Mouse (Mus musculus): Measurements from ENCODE around the gene Cdca4. TPM values are rescaled to one million over a fixed set of nuclear protein-coding genes. Genes with fewer than 3 reads are reported as not detected.

Cdca4 gene
- 124 and 126 TPM in 2 replicates for polyA plus RNA-seq (2012; rRNA removed)

GRCm38 (mm10) chr12:112829244-112829864 is at the start of gene Cdca4:
TSS of gene Cdca4 (minus strand) at chr12:112829423.
- peaks cover 5% of the 10 kb centered on the region; the same call in 1 of the 2 replicates for H3K36me3 ChIP-seq (ENCODE audit: control insufficient read depth, insufficient read depth, low read length)
- H3K27ac ChIP-seq (ENCODE audit: control insufficient read depth, insufficient read depth, low read length), result peak within 1 kb of the TSS; percentile 55
- H3K27me3 ChIP-seq (ENCODE audit: control insufficient read depth, insufficient read depth, low read length), result no peaks in the 10 kb centered on the region
- TF ChIP-seq POLR2A (IDR thresholded peaks at IDR 0.05; ENCODE audit: control insufficient read depth, extremely low read depth, insufficient read depth, low read length, poor library complexity), result peak; percentile 88
- peak; percentile 36; the same call in 1 of the 2 replicates for TF ChIP-seq CTCF (IDR thresholded peaks at IDR 0.05; ENCODE audit: borderline replicate concordance, control insufficient read depth, extremely low read depth, insufficient read depth, low read length, poor library complexity)
- WGBS, result under 1% methylated on average over 71 of the region's 72 CpGs
- DNase-seq, result peak; percentile 98
- peaks cover 21% of the 10 kb centered on the region for H3K4me1 ChIP-seq (replicated peaks; ENCODE audit: control insufficient read depth, insufficient read depth, low read length)
- H3K4me3 ChIP-seq (ENCODE audit: control insufficient read depth, insufficient read depth, low read length), result peak within 1 kb of the TSS; percentile 65

- Histone ChIP-seq H3K27me3 (ENCODE audit: control insufficient read depth, insufficient read depth, low read length) (peaks cover 12% of the 10 kb centered on the region; the same call in 1 of the 2 replicates), H3K4me3 (ENCODE audit: control insufficient read depth, insufficient read depth, low read length) (peak overlapping the region; percentile 9), H3K36me3 (ENCODE audit: control insufficient read depth, insufficient read depth, low read length) (no peaks in the 10 kb centered on the region), H3K27ac (ENCODE audit: control insufficient read depth, insufficient read depth, low read length) (no peak overlapping the region), H3K4me1 (replicated peaks; ENCODE audit: control insufficient read depth, insufficient read depth, low read length) (peaks cover 55% of the 10 kb centered on the region)
- TF ChIP-seq CTCF (IDR thresholded peaks at IDR 0.05; ENCODE audit: borderline replicate concordance, control insufficient read depth, extremely low read depth, insufficient read depth, low read length, poor library complexity), result no peak
- 3% methylated on average over 37 of the region's 37 CpGs for WGBS
- DNase-seq, result peak; percentile 42
These were observed 48.4 kb upstream of the Cdca4 start for GRCm38 (mm10) chr12:112877607-112878020.

GRCm38 (mm10) chr12:112877073-112877576 is 47.9 kb upstream of the Cdca4 start:
- DNase-seq, result no peak
- H3K27me3 ChIP-seq (ENCODE audit: control insufficient read depth, insufficient read depth, low read length), result peaks cover 12% of the 10 kb centered on the region; the same call in 1 of the 2 replicates
- H3K4me1 ChIP-seq (replicated peaks; ENCODE audit: control insufficient read depth, insufficient read depth, low read length), result peaks cover 55% of the 10 kb centered on the region
- H3K4me3 ChIP-seq (ENCODE audit: control insufficient read depth, insufficient read depth, low read length), result peak overlapping the region; percentile 9; the same call in 1 of the 2 replicates
- H3K27ac ChIP-seq (ENCODE audit: control insufficient read depth, insufficient read depth, low read length), result no peak overlapping the region
- 6% methylated on average over 17 of the region's 17 CpGs for WGBS
- TF ChIP-seq CTCF (IDR thresholded peaks at IDR 0.05; ENCODE audit: borderline replicate concordance, control insufficient read depth, extremely low read depth, insufficient read depth, low read length, poor library complexity) (no peak), POLR2A (IDR thresholded peaks at IDR 0.05; ENCODE audit: control insufficient read depth, extremely low read depth, insufficient read depth, low read length, poor library complexity) (no peak)
- H3K36me3 ChIP-seq (ENCODE audit: control insufficient read depth, insufficient read depth, low read length), result no peaks in the 10 kb centered on the region

GRCm38 (mm10) chr12:112876332-112877072 is 47.3 kb upstream of the Cdca4 start:
- Histone ChIP-seq H3K4me1 (replicated peaks; ENCODE audit: control insufficient read depth, insufficient read depth, low read length) (peaks cover 58% of the 10 kb centered on the region), H3K36me3 (ENCODE audit: control insufficient read depth, insufficient read depth, low read length) (no peaks in the 10 kb centered on the region), H3K4me3 (ENCODE audit: control insufficient read depth, insufficient read depth, low read length) (peak overlapping the region; percentile 6; the same call in 1 of the 2 replicates), H3K27ac (ENCODE audit: control insufficient read depth, insufficient read depth, low read length) (no peak overlapping the region), H3K27me3 (ENCODE audit: control insufficient read depth, insufficient read depth, low read length) (peaks cover 12% of the 10 kb centered on the region; the same call in 1 of the 2 replicates)
- TF ChIP-seq POLR2A (IDR thresholded peaks at IDR 0.05; ENCODE audit: control insufficient read depth, extremely low read depth, insufficient read depth, low read length, poor library complexity), result no peak
- TF ChIP-seq CTCF (IDR thresholded peaks at IDR 0.05; ENCODE audit: borderline replicate concordance, control insufficient read depth, extremely low read depth, insufficient read depth, low read length, poor library complexity), result no peak
- DNase-seq, result peak; percentile 55
- 7% methylated on average over 28 of the region's 28 CpGs for WGBS

GRCm38 (mm10) chr12:112875225-112876013 is 46.2 kb upstream of the Cdca4 start:
- H3K27me3 ChIP-seq (ENCODE audit: control insufficient read depth, insufficient read depth, low read length), result peaks cover 12% of the 10 kb centered on the region; the same call in 1 of the 2 replicates
- H3K27ac ChIP-seq (ENCODE audit: control insufficient read depth, insufficient read depth, low read length), result no peak overlapping the region
- 33% methylated on average over 16 of the region's 16 CpGs for WGBS
- DNase-seq, result peak; percentile 90
- no peaks in the 10 kb centered on the region for H3K36me3 ChIP-seq (ENCODE audit: control insufficient read depth, insufficient read depth, low read length)
- H3K4me3 ChIP-seq (ENCODE audit: control insufficient read depth, insufficient read depth, low read length), result no peak overlapping the region
- H3K4me1 ChIP-seq (replicated peaks; ENCODE audit: control insufficient read depth, insufficient read depth, low read length), result peaks cover 64% of the 10 kb centered on the region
- TF ChIP-seq POLR2A (IDR thresholded peaks at IDR 0.05; ENCODE audit: control insufficient read depth, extremely low read depth, insufficient read depth, low read length, poor library complexity), result no peak
- peak; percentile 95 for TF ChIP-seq CTCF (IDR thresholded peaks at IDR 0.05; ENCODE audit: borderline replicate concordance, control insufficient read depth, extremely low read depth, insufficient read depth, low read length, poor library complexity)

GRCm38 (mm10) chr12:112874199-112874598 is 45.0 kb upstream of the Cdca4 start:
- WGBS, result 73% methylated on average over 22 of the region's 22 CpGs
- no peak for DNase-seq
- Histone ChIP-seq H3K4me3 (ENCODE audit: control insufficient read depth, insufficient read depth, low read length) (no peak overlapping the region), H3K36me3 (ENCODE audit: control insufficient read depth, insufficient read depth, low read length) (no peaks in the 10 kb centered on the region), H3K27ac (ENCODE audit: control insufficient read depth, insufficient read depth, low read length) (no peak overlapping the region), H3K27me3 (ENCODE audit: control insufficient read depth, insufficient read depth, low read length) (peaks cover 12% of the 10 kb centered on the region; the same call in 1 of the 2 replicates), H3K4me1 (replicated peaks; ENCODE audit: control insufficient read depth, insufficient read depth, low read length) (peaks cover 60% of the 10 kb centered on the region)
- no peak for TF ChIP-seq CTCF (IDR thresholded peaks at IDR 0.05; ENCODE audit: borderline replicate concordance, control insufficient read depth, extremely low read depth, insufficient read depth, low read length, poor library complexity)
- TF ChIP-seq POLR2A (IDR thresholded peaks at IDR 0.05; ENCODE audit: control insufficient read depth, extremely low read depth, insufficient read depth, low read length, poor library complexity), result no peak

Measured in thymus, adult 2 months (tissue).